Mouse (Mus musculus) left cerebral cortex, postnatal 14 days (tissue): ENCODE data around the gene C3ar1. TPM values are rescaled to one million over a fixed set of nuclear protein-coding genes. Genes with fewer than 3 reads are reported as not detected.
A peak's percentile ranks its signal among the peaks of the same experiment; 100 is the strongest.

Experiments
- DNase-seq, 2 experiments: peaks; one replicate each; pipeline ENCODE4 v3.0.0; 2021 to 2022; ENCODE audit warnings: low spot score in 2 of 2, mixed read lengths in 1 of 2
- intact Hi-C: fragments of 180-260 bp; cut with DNase I; formaldehyde crosslinking; loops from one replicate; pipeline ENCODE4 v1.15.1; 2025
- long read RNA-seq, 2 experiments: library from polyadenylated mRNA; stranded (forward); transcript quantifications; one replicate each; pipeline ENCODE4 v2.0.0; 2021
- total RNA-seq, 2 experiments: library from RNA; stranded (reverse); gene quantifications; 2 replicates each; pipeline ENCODE4 v1.2.3; 2021

Gene C3ar1
- total RNA-seq = under 1 TPM; 0.57 to 0.59 TPM
- long read RNA-seq, experiment 1, full-length matches to known transcripts = 1 of 1 reads
- long read RNA-seq, experiment 1, partial matches to known transcripts = 0 of 1 reads
- long read RNA-seq, experiment 1, other reads (novel, unspliced or antisense) = 0 of 1 reads
- long read RNA-seq, experiment 2, full-length matches to known transcripts = 1 of 1 reads
- long read RNA-seq, experiment 2, partial matches to known transcripts = 0 of 1 reads
- long read RNA-seq, experiment 2, other reads (novel, unspliced or antisense) = 0 of 1 reads

GRCm38 (mm10) chr6:122855955-122856354 lies at the start of gene C3ar1:
Gene C3ar1, minus strand, starts transcription at chr6:122856161.
- DNase-seq = no peak
- intact Hi-C loops = no loop called here

- DNase-seq = peak; percentile 75 to 84
- intact Hi-C loops = loop anchor here (1.0 to 10.0 kb wide), 4 partner anchors 113 to 1482 kb away; no protein-coding TSS in a partner anchor
These were observed 36.6 kb upstream of the C3ar1 start for GRCm38 (mm10) chr6:122892442-122893049.

- intact Hi-C loops = loop anchor here (10.0 kb wide), 1 partner anchor 1515 kb away; no protein-coding TSS in a partner anchor
- DNase-seq = no peak
These were observed 33.6 kb upstream of the C3ar1 start for GRCm38 (mm10) chr6:122889599-122889998.

GRCm38 (mm10) chr6:122883603-122884002 lies 27.6 kb upstream of the C3ar1 start:
- no peak for DNase-seq
- intact Hi-C loops = loop anchor here (10.0 kb wide), 1 partner anchor 1521 kb away; no protein-coding TSS in a partner anchor

- intact Hi-C loops = loop anchor here (10.0 kb wide), 1 partner anchor 1524 kb away; no protein-coding TSS in a partner anchor
- DNase-seq = no peak
These were observed 25.3 kb upstream of the C3ar1 start for GRCm38 (mm10) chr6:122881287-122881686.

GRCm38 (mm10) chr6:122879781-122880505 lies 24.0 kb upstream of the C3ar1 start:
- intact Hi-C loops = loop anchor here (10.0 kb wide), 3 partner anchors 135 to 1525 kb away; no protein-coding TSS in a partner anchor
- no peak for DNase-seq

GRCm38 (mm10) chr6:122879141-122879735 lies 23.3 kb upstream of the C3ar1 start:
- intact Hi-C loops = loop anchor here (10.0 kb wide), 2 partner anchors 134 to 214 kb away; no protein-coding TSS in a partner anchor
- DNase-seq = no peak

- DNase-seq = peak in 1 of 2 experiments; percentile 49
- intact Hi-C loops = loop anchor here (5.0 to 10.0 kb wide), 3 partner anchors 63 to 210 kb away; no protein-coding TSS in a partner anchor
These were observed 18.9 kb upstream of the C3ar1 start for GRCm38 (mm10) chr6:122874720-122875389.

- intact Hi-C loops = loop anchor here (5.0 to 10.0 kb wide), 3 partner anchors 62 to 209 kb away; no protein-coding TSS in a partner anchor
- peak; percentile 99 for DNase-seq
These were observed 18.1 kb upstream of the C3ar1 start, which contains the start of gene Necap1 for GRCm38 (mm10) chr6:122873871-122874719. Gene Necap1, plus strand, starts transcription at chr6:122874474.

- DNase-seq = no peak
- intact Hi-C loops = loop anchor here (5.0 to 10.0 kb wide), 3 partner anchors 60 to 208 kb away; no protein-coding TSS in a partner anchor
These were observed 16.8 kb upstream of the C3ar1 start for GRCm38 (mm10) chr6:122872800-122873199.

GRCm38 (mm10) chr6:122869846-122870245 lies 13.9 kb upstream of the C3ar1 start:
- intact Hi-C loops = loop anchor here (5.0 to 10.0 kb wide), 3 partner anchors 58 to 205 kb away; no protein-coding TSS in a partner anchor
- DNase-seq = peak in 1 of 2 experiments; percentile 25

- DNase-seq = peak in 1 of 2 experiments; percentile 23
- intact Hi-C loops = no loop called here
These were observed 12.0 kb upstream of the C3ar1 start for GRCm38 (mm10) chr6:122867914-122868313.

GRCm38 (mm10) chr6:122862871-122863270 lies 6.9 kb upstream of the C3ar1 start:
- no peak for DNase-seq
- intact Hi-C loops = no loop called here

- no peak for DNase-seq
- intact Hi-C loops = no loop called here
These were observed 6.5 kb upstream of the C3ar1 start for GRCm38 (mm10) chr6:122862434-122862833.

- intact Hi-C loops = no loop called here
- no peak for DNase-seq
These were observed 1.4 kb downstream of the C3ar1 start for GRCm38 (mm10) chr6:122854552-122854951.

GRCm38 (mm10) chr6:122852696-122853095 lies 3.3 kb downstream of the C3ar1 start:
- intact Hi-C loops = no loop called here
- no peak for DNase-seq

GRCm38 (mm10) chr6:122843759-122844158 lies 12.2 kb downstream of the C3ar1 start:
- intact Hi-C loops = no loop called here
- no peak for DNase-seq

GRCm38 (mm10) chr6:122837539-122837938 lies 18.4 kb downstream of the C3ar1 start:
- DNase-seq = no peak
- intact Hi-C loops = no loop called here
